Mouse (Mus musculus): ENCODE measurements around the gene Zfyve21. TPM values are rescaled to one million over a fixed set of nuclear protein-coding genes. Genes with fewer than 3 reads are reported as not detected.

The Zfyve21 gene
- polyA plus RNA-seq, 1 experiment from 2014 or later: 64.4 TPM

- Histone ChIP-seq H3K36me3 (replicated peaks) (peaks cover 80% of the 10 kb centered on the region), H3K27me3 (no peaks in the 10 kb centered on the region), H3K4me1 (replicated peaks) (peaks cover under 1% of the 10 kb centered on the region), H3K9ac (no peak overlapping the region), H3K27ac (replicated peaks) (no peak overlapping the region), H3K9me3 (replicated peaks) (no peaks in the 10 kb centered on the region), H3K4me2 (no peak overlapping the region), H3K4me3 (replicated peaks) (no peak overlapping the region)
- WGBS (ENCODE audit: insufficient replicate concordance): 82% methylated on average over 5 of the region's 5 CpGs
- no peak for ATAC-seq (ENCODE audit: insufficient read depth)
Measured at GRCm38 (mm10) chr12:111803538-111803937, 10.4 kb upstream of the Zfyve21 start.

- no peaks in the 10 kb centered on the region for H3K27me3 ChIP-seq
- H3K4me2 ChIP-seq: no peak overlapping the region
- no peak overlapping the region for H3K4me3 ChIP-seq (replicated peaks)
- H3K36me3 ChIP-seq (replicated peaks): peaks cover 57% of the 10 kb centered on the region
- WGBS (ENCODE audit: insufficient replicate concordance): 81% methylated on average over 6 of the region's 6 CpGs
- no peaks in the 10 kb centered on the region for H3K9me3 ChIP-seq (replicated peaks)
- H3K27ac ChIP-seq (replicated peaks): no peak overlapping the region
- peaks cover 47% of the 10 kb centered on the region for H3K4me1 ChIP-seq (replicated peaks)
- no peak for ATAC-seq (ENCODE audit: insufficient read depth)
- H3K9ac ChIP-seq: no peak overlapping the region
Measured at GRCm38 (mm10) chr12:111808775-111809174, 5.2 kb upstream of the Zfyve21 start.

- Histone ChIP-seq H3K4me3 (replicated peaks) (no peak overlapping the region), H3K9ac (no peak overlapping the region), H3K36me3 (replicated peaks) (peaks cover 47% of the 10 kb centered on the region), H3K9me3 (replicated peaks) (no peaks in the 10 kb centered on the region), H3K27me3 (no peaks in the 10 kb centered on the region), H3K4me2 (0 out of 2 replicates have a peak overlapping the region, but pooled peaks have one; percentile 21), H3K27ac (replicated peaks) (0 out of 2 replicates have a peak overlapping the region, but pooled peaks have one; percentile 34), H3K4me1 (replicated peaks) (peaks cover 51% of the 10 kb centered on the region)
- WGBS (ENCODE audit: insufficient replicate concordance): 7% methylated on average over 9 of the region's 9 CpGs
- no peak for ATAC-seq (ENCODE audit: insufficient read depth)
Measured at GRCm38 (mm10) chr12:111809762-111810161, 4.2 kb upstream of the Zfyve21 start.

- no peaks in the 10 kb centered on the region for H3K9me3 ChIP-seq (replicated peaks)
- no peak overlapping the region for H3K4me2 ChIP-seq
- no peak overlapping the region for H3K9ac ChIP-seq
- H3K27ac ChIP-seq (replicated peaks): no peak overlapping the region
- H3K36me3 ChIP-seq (replicated peaks): peaks cover 24% of the 10 kb centered on the region
- peaks cover 74% of the 10 kb centered on the region for H3K4me1 ChIP-seq (replicated peaks)
- no peak for ATAC-seq (ENCODE audit: insufficient read depth)
- H3K4me3 ChIP-seq (replicated peaks): no peak overlapping the region
- H3K27me3 ChIP-seq: no peaks in the 10 kb centered on the region
- 81% methylated on average over 13 of the region's 13 CpGs for WGBS (ENCODE audit: insufficient replicate concordance)
Measured at GRCm38 (mm10) chr12:111812075-111812474, 1.9 kb upstream of the Zfyve21 start.

- no peak for ATAC-seq (ENCODE audit: insufficient read depth)
- WGBS (ENCODE audit: insufficient replicate concordance): 70% methylated on average over 12 of the region's 12 CpGs
- no peaks in the 10 kb centered on the region for H3K9me3 ChIP-seq (replicated peaks)
- peak overlapping the region; percentile 73 for H3K4me2 ChIP-seq
- peak overlapping the region; percentile 64; the same call in 1 of the 2 replicates for H3K27ac ChIP-seq (replicated peaks)
- H3K9ac ChIP-seq: peak overlapping the region; percentile 71
- H3K27me3 ChIP-seq: no peaks in the 10 kb centered on the region
- peaks cover 21% of the 10 kb centered on the region for H3K36me3 ChIP-seq (replicated peaks)
- peak overlapping the region; percentile 77 for H3K4me3 ChIP-seq (replicated peaks)
- peaks cover 80% of the 10 kb centered on the region for H3K4me1 ChIP-seq (replicated peaks)
Measured at GRCm38 (mm10) chr12:111812611-111813010, 1.4 kb upstream of the Zfyve21 start.

- 4% methylated on average over 27 of the region's 27 CpGs for WGBS (ENCODE audit: insufficient replicate concordance)
- Histone ChIP-seq H3K9me3 (replicated peaks) (no peaks in the 10 kb centered on the region), H3K4me1 (replicated peaks) (peaks cover 86% of the 10 kb centered on the region), H3K9ac (peak overlapping the region; percentile 71), H3K4me2 (peak overlapping the region; percentile 73), H3K4me3 (replicated peaks) (peak overlapping the region; percentile 77), H3K27ac (replicated peaks) (peak overlapping the region; percentile 64), H3K36me3 (replicated peaks) (peaks cover 19% of the 10 kb centered on the region), H3K27me3 (no peaks in the 10 kb centered on the region)
- ATAC-seq (ENCODE audit: insufficient read depth): no peak
Measured at GRCm38 (mm10) chr12:111813111-111813765, 732 bp upstream of the Zfyve21 start.

- H3K27ac ChIP-seq (replicated peaks): peak overlapping the region; percentile 98
- H3K9ac ChIP-seq: peak overlapping the region; percentile 82
- H3K4me2 ChIP-seq: peak overlapping the region; percentile 89
- H3K36me3 ChIP-seq (replicated peaks): peaks cover 14% of the 10 kb centered on the region; the same call in 1 of the 2 replicates
- ATAC-seq (ENCODE audit: insufficient read depth): no peak
- peak overlapping the region; percentile 77 for H3K4me3 ChIP-seq (replicated peaks)
- peaks cover 89% of the 10 kb centered on the region for H3K4me1 ChIP-seq (replicated peaks)
- H3K9me3 ChIP-seq (replicated peaks): no peaks in the 10 kb centered on the region
- 11% methylated on average over 19 of the region's 19 CpGs for WGBS (ENCODE audit: insufficient replicate concordance)
- H3K27me3 ChIP-seq: no peaks in the 10 kb centered on the region
Measured at GRCm38 (mm10) chr12:111814769-111815762, 1.1 kb downstream of the Zfyve21 start.

GRCm38 (mm10) chr12:111816528-111816927 is 2.6 kb downstream of the Zfyve21 start:
- ATAC-seq (ENCODE audit: insufficient read depth): no peak

GRCm38 (mm10) chr12:111816967-111817366 is 3.0 kb downstream of the Zfyve21 start:
- Histone ChIP-seq H3K36me3 (replicated peaks) (peaks cover 21% of the 10 kb centered on the region), H3K9ac (peak overlapping the region; percentile 82; the same call in 1 of the 2 replicates), H3K27ac (replicated peaks) (peak overlapping the region; percentile 98), H3K27me3 (no peaks in the 10 kb centered on the region), H3K4me3 (replicated peaks) (peak overlapping the region; percentile 77), H3K4me1 (replicated peaks) (peaks cover 91% of the 10 kb centered on the region), H3K4me2 (peak overlapping the region; percentile 89), H3K9me3 (replicated peaks) (no peaks in the 10 kb centered on the region)
- WGBS (ENCODE audit: insufficient replicate concordance): 6% methylated on average over 9 of the region's 9 CpGs
- peak; percentile 10 for ATAC-seq (ENCODE audit: insufficient read depth)

More at GRCm38 (mm10) chr12:111816528-111816927, 2.6 kb downstream of the Zfyve21 start:
- peak overlapping the region; percentile 77 for H3K4me3 ChIP-seq (replicated peaks)
- WGBS (ENCODE audit: insufficient replicate concordance): 63% methylated on average over 13 of the region's 13 CpGs
- no peaks in the 10 kb centered on the region for H3K27me3 ChIP-seq
- peak overlapping the region; percentile 89 for H3K4me2 ChIP-seq
- H3K9ac ChIP-seq: peak overlapping the region; percentile 82
- no peaks in the 10 kb centered on the region for H3K9me3 ChIP-seq (replicated peaks)
- peaks cover 18% of the 10 kb centered on the region for H3K36me3 ChIP-seq (replicated peaks)
- peaks cover 91% of the 10 kb centered on the region for H3K4me1 ChIP-seq (replicated peaks)
- H3K27ac ChIP-seq (replicated peaks): peak overlapping the region; percentile 98

- Histone ChIP-seq H3K9ac (no peak overlapping the region), H3K4me3 (replicated peaks) (no peak overlapping the region)
Measured at GRCm38 (mm10) chr12:111817991-111818390, 4.0 kb downstream of the Zfyve21 start.

GRCm38 (mm10) chr12:111819936-111820335 is 6.0 kb downstream of the Zfyve21 start:
- Histone ChIP-seq H3K9me3 (replicated peaks) (no peaks in the 10 kb centered on the region), H3K9ac (no peak overlapping the region), H3K4me3 (replicated peaks) (no peak overlapping the region), H3K27ac (replicated peaks) (no peak overlapping the region), H3K36me3 (replicated peaks) (peaks cover 51% of the 10 kb centered on the region), H3K4me1 (replicated peaks) (peaks cover 81% of the 10 kb centered on the region), H3K4me2 (no peak overlapping the region), H3K27me3 (no peaks in the 10 kb centered on the region)
- WGBS (ENCODE audit: insufficient replicate concordance): 74% methylated on average over 8 of the region's 8 CpGs
- ATAC-seq (ENCODE audit: insufficient read depth): no peak

More at GRCm38 (mm10) chr12:111817991-111818390, 4.0 kb downstream of the Zfyve21 start:
- ATAC-seq (ENCODE audit: insufficient read depth): no peak
- peak overlapping the region; percentile 89 for H3K4me2 ChIP-seq
- WGBS (ENCODE audit: insufficient replicate concordance): 68% methylated on average over 8 of the region's 8 CpGs
- H3K27ac ChIP-seq (replicated peaks): peak overlapping the region; percentile 98
- peaks cover 91% of the 10 kb centered on the region for H3K4me1 ChIP-seq (replicated peaks)
- no peaks in the 10 kb centered on the region for H3K9me3 ChIP-seq (replicated peaks)
- H3K27me3 ChIP-seq: no peaks in the 10 kb centered on the region
- H3K36me3 ChIP-seq (replicated peaks): peaks cover 31% of the 10 kb centered on the region
